Mouse (Mus musculus) testis, adult 2 months (tissue): Measurements from ENCODE around the gene Tgfa.

Experiments used
- CTCF ChIP-seq: fragments of 200-500 bp; IDR thresholded peaks from 2 replicates; pipeline ENCODE4 v1.5.1; 2012; ENCODE audit warnings: low read depth, mild to moderate bottlenecking, inconsistent platforms, low read length, moderate library complexity; ENCODE audit not compliant: control insufficient read depth, insufficient read depth, insufficient replicate concordance
- POLR2A ChIP-seq: fragments of 200-500 bp; IDR thresholded peaks from 2 replicates; pipeline ENCODE4 v1.6.1; 2012; ENCODE audit warnings: low read depth, mild to moderate bottlenecking, inconsistent platforms, low read length, moderate library complexity; ENCODE audit not compliant: control insufficient read depth

- TF ChIP-seq CTCF (no peak), POLR2A (no peak)
Observed at GRCm38 (mm10) chr6:86232367-86232766, 37.3 kb downstream of the Tgfa start.
